Mouse (Mus musculus): Measurements from ENCODE around the gene Olfr1025-ps1.

Gene Olfr1025-ps1

DNA sequence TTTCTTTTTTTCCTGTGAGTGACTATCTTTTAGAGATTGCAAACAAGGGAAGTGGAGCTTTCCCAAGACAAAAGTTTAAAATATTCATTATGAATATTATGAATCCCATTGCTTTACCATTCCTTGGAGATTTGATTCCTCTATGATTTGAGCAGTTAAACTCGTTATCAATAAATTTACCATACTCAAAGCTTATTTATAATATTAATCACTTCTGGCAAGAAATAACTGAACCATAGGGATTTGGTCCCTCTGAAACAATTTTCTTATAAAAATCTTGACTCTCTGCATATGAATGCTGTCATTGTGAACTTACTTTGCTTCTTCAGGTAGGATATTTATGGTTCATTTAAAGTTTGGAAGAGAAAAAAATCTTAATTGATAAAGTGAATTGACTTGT lies at the start of gene Olfr1025-ps1:
Gene Olfr1025-ps1, plus strand, starts transcription at position 301 of the 400 bp plus-strand sequence.
- no peak for DNase-seq (ENCODE audit: low read depth, low spot score)

DNA sequence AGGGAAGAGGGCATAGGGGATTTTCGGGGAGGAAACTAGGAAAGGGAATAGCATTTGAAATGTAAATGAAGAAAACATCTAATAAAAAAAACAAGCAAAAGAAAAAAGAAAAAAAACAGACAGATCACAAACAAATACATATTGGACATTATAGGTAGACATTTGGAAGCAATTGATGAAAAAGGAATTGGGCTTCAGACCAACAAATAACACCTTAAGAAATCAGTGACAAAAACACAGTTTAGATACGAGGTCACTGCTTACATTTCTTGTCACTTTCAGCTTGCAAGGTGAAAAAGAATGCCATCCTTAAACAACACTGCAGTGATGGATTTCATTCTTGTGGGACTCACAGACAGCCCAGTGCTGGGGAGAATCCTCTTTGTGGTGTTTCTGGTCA lies 46.7 kb upstream of the Olfr1025-ps1 start, which contains the start of gene Olfr1022:
Gene Olfr1022, plus strand, starts transcription at position 301 of the 400 bp plus-strand sequence.
- no peak for DNase-seq (ENCODE audit: low read depth, low spot score)

DNA sequence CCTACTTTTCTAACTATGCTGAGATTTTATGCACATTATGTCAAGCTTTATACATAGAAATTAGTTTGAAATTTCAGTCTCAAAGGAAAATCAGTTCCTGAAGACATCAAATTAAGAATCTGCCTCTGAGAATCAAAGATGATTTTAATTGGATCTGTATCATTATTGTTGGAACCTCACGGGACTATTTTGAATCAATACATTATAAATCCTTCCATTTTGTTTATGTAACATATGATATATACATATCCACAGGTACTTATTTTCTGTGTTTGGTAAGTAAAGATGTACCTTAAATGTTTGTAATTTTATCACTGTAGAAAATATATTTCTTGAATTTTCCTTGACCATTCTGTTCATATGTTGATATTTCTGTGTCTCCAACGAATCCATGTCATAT lies 29.7 kb upstream of the Olfr1025-ps1 start, which contains the start of gene Olfr1023:
Gene Olfr1023, plus strand, starts transcription at position 301 of the 400 bp plus-strand sequence.
- no peak for DNase-seq (ENCODE audit: low read depth, low spot score)

- DNase-seq (ENCODE audit: low read depth, low spot score) = no peak
Observed at GRCm38 (mm10) chr2:85904952-85905351, 10.0 kb upstream of the Olfr1025-ps1 start, which contains the start of gene Olfr1024. Gene Olfr1024, minus strand, starts transcription at chr2:85905052.

GRCm38 (mm10) chr2:85913197-85913596 lies 1.8 kb upstream of the Olfr1025-ps1 start:
- no peak for DNase-seq (ENCODE audit: low read depth, low spot score)

- DNase-seq (ENCODE audit: low read depth, low spot score) = no peak
Observed at GRCm38 (mm10) chr2:85921258-85921657, 6.3 kb downstream of the Olfr1025-ps1 start, which contains the start of gene Olfr1026. Gene Olfr1026, plus strand, starts transcription at chr2:85921558.

DNA sequence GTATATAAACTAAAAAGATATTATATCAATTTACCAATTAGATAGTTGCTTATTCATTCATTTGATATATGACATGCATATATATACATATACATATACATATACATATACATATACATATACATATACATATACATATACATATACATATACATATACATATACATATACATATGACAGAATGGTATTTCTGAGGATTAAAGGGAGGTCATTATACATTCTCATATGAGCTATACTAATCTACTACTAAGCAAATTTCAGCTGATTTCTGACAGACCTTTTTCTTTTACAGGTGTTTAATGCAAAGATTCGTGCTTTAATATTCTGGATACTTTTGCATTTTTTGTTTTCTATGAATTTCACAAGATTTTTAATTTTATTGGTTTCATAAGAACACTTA lies 35.1 kb downstream of the Olfr1025-ps1 start, which contains the start of gene Olfr1028:
Gene Olfr1028, plus strand, starts transcription at position 301 of the 400 bp plus-strand sequence.
- no peak for DNase-seq (ENCODE audit: low read depth, low spot score)

Data from c-Kit-negative CD71-positive TER-119-positive erythroid progenitor cells, embryonic 14.5 days (primary cell).